Mouse (Mus musculus) C2C12 (cell line): ENCODE measurements around the gene Plcb4.

Experiments
- CTCF ChIP-seq: IDR thresholded peaks from one replicate; pipeline ENCODE4 v1.5.1; 2011; ENCODE audit not compliant: control insufficient read depth, insufficient read depth, insufficient read length
- MAX ChIP-seq: IDR thresholded peaks from one replicate; pipeline ENCODE4 v1.6.1; 2011; ENCODE audit warnings: mild to moderate bottlenecking, control low read depth
- MYOG ChIP-seq: IDR thresholded peaks from one replicate; pipeline ENCODE4 v1.6.1; 2011; ENCODE audit not compliant: control insufficient read depth, insufficient read length; ENCODE audit errors: extremely low read depth
- USF1 ChIP-seq: IDR thresholded peaks from one replicate; pipeline ENCODE4 v1.6.1; 2011; ENCODE audit warnings: low read depth, mild to moderate bottlenecking, control low read depth, moderate library complexity

- TF ChIP-seq CTCF (no peak), USF1 (no peak), MAX (no peak), MYOG (no peak)
Measured at GRCm38 (mm10) chr2:135997361-135998150, 338.7 kb downstream of the Plcb4 start.
